32 mouse cellular contexts compared by ENCODE assay signal in genomic region chr8:10883418-10883817, GRCm38 (mm10).
A peak's percentile ranks its signal among the peaks of the same experiment; 100 is the strongest.
DNase-seq lines count a peak whose midpoint lies in the region; ATAC-seq and TF ChIP-seq lines count a peak whose summit lies in the region.
"Had no signal": no experiment of that assay in that cellular context is flagged by ENCODE, and none has a peak within 500 bp of the region (broad histone marks: within the 10 kb centered on the region; RNA-seq: fewer than 3 reads in every experiment).

No protein-coding gene starts in this region.

- no peak overlapping the region for H3K9ac ChIP-seq in heart, postnatal 0 days (replicated peaks; ENCODE audit: low read depth, low read length)
- H3K9ac ChIP-seq in kidney, embryonic 16.5 days (replicated peaks; ENCODE audit: low read length): no peak overlapping the region
- H3K9ac ChIP-seq in hindbrain, embryonic 12.5 days: no peak overlapping the region
- H3K9ac ChIP-seq: embryonic facial prominence, embryonic 15.5 days; forebrain, embryonic 12.5 days; heart, embryonic 13.5 days; hindbrain, embryonic 14.5 days; liver, embryonic 12.5 days; liver, postnatal 0 days; midbrain, embryonic 12.5 days had no signal

- no peak for TF ChIP-seq EP300 in heart, postnatal 0 days (IDR thresholded peaks at IDR 0.05; ENCODE audit: low read depth)

- peak; percentile 47; the same call in 1 of the 2 replicates for ATAC-seq in heart, postnatal 0 days (ENCODE audit: insufficient read depth, low read depth)
- ATAC-seq in kidney, embryonic 16.5 days (ENCODE audit: low FRiP score, low TSS enrichment): no peak
- ATAC-seq in hindbrain, embryonic 12.5 days (ENCODE audit: low FRiP score): no peak
- ATAC-seq: intestine, postnatal 0 days; liver, embryonic 12.5 days; liver, postnatal 0 days had no signal

- H3K4me2 ChIP-seq in heart, postnatal 0 days (ENCODE audit: low read depth, low read length): no peak overlapping the region
- no peak overlapping the region for H3K4me2 ChIP-seq in kidney, embryonic 16.5 days (replicated peaks; ENCODE audit: low read depth, low read length)
- no peak overlapping the region for H3K4me2 ChIP-seq in hindbrain, embryonic 12.5 days (replicated peaks)
- H3K4me2 ChIP-seq: embryonic facial prominence, embryonic 15.5 days; forebrain, embryonic 12.5 days; heart, embryonic 13.5 days; hindbrain, embryonic 14.5 days; liver, embryonic 12.5 days; midbrain, embryonic 12.5 days had no signal

- TF ChIP-seq CTCF in gastrocnemius, adult 2 months (IDR thresholded peaks at IDR 0.05): no peak
- no peak for TF ChIP-seq CTCF in heart, postnatal 0 days (IDR thresholded peaks at IDR 0.05; ENCODE audit: low read depth)

- H3K27ac ChIP-seq in gastrocnemius, adult 2 months: peak overlapping the region; percentile 64
- no peak overlapping the region for H3K27ac ChIP-seq in heart, postnatal 0 days (ENCODE audit: low read depth)
- H3K27ac ChIP-seq in kidney, embryonic 16.5 days (ENCODE audit: low read length): no peak overlapping the region
- H3K27ac ChIP-seq in hindbrain, embryonic 12.5 days: no peak overlapping the region
- H3K27ac ChIP-seq: embryonic facial prominence, embryonic 10.5 days; embryonic facial prominence, embryonic 15.5 days; forebrain, embryonic 12.5 days; heart, embryonic 13.5 days; hindbrain, embryonic 14.5 days; left cerebral cortex, adult 2 months; liver, embryonic 12.5 days; midbrain, embryonic 12.5 days had no signal

- intact Hi-C loops in gastrocnemius, adult 2 months (cut with DNase I): loop anchor here (5.0 kb wide), 1 partner anchor 124 kb away; the partner anchor contains the start of gene Irs2

- H3K4me3 ChIP-seq in gastrocnemius, adult 2 months: no peak overlapping the region
- no peak overlapping the region for H3K4me3 ChIP-seq in heart, postnatal 0 days (ENCODE audit: low read depth, low read length)
- no peak overlapping the region for H3K4me3 ChIP-seq in kidney, embryonic 16.5 days (ENCODE audit: low read length)
- no peak overlapping the region for H3K4me3 ChIP-seq in hindbrain, embryonic 12.5 days
- H3K4me3 ChIP-seq: embryonic facial prominence, embryonic 10.5 days; embryonic facial prominence, embryonic 15.5 days; forebrain, embryonic 12.5 days; heart, embryonic 13.5 days; left cerebral cortex, adult 2 months; liver, embryonic 12.5 days; megakaryocyte, embryonic 14.5 days; midbrain, embryonic 12.5 days had no signal

- DNase-seq in gastrocnemius, adult 2 months: peak; percentile 79
- DNase-seq in gastrocnemius, postnatal 4 days (ENCODE audit: low spot score in 2 of 2): no peak
- DNase-seq in testis, postnatal 14 days (ENCODE audit: low spot score): peak; percentile 18
- DNase-seq in testis, postnatal 10 days (ENCODE audit: low spot score): no peak
- no peak for DNase-seq in heart, postnatal 0 days (ENCODE audit: low spot score)
- peak; percentile 60 for DNase-seq in skeletal muscle tissue, adult 2 months (ENCODE audit: low read depth, low spot score)
- DNase-seq: adrenal gland, adult 8-10 months; cerebellum, adult 8-10 months; cerebellum, postnatal 25 days; kidney, adult 9 months; kidney, postnatal 25 days; left cerebral cortex, postnatal 4 days; liver, postnatal 0 days; lung, postnatal 4 days; retina, postnatal 1 day; right cerebral cortex, postnatal 25 days; spleen, adult 18-20 months; thymus, adult 2 months; thymus, postnatal 36 days had no signal

- H3K36me3 ChIP-seq in heart, postnatal 0 days (replicated peaks; ENCODE audit: control insufficient read depth, insufficient read depth, low read length): no peaks in the 10 kb centered on the region
- H3K36me3 ChIP-seq in kidney, embryonic 16.5 days (ENCODE audit: insufficient read depth, low read length): no peaks in the 10 kb centered on the region
- no peaks in the 10 kb centered on the region for H3K36me3 ChIP-seq in hindbrain, embryonic 12.5 days
- H3K36me3 ChIP-seq: embryonic facial prominence, embryonic 10.5 days; embryonic facial prominence, embryonic 15.5 days; forebrain, embryonic 12.5 days; G1E; heart, embryonic 13.5 days; liver, embryonic 12.5 days; midbrain, embryonic 12.5 days had no signal

- peaks cover 11% of the 10 kb centered on the region for H3K4me1 ChIP-seq in heart, postnatal 0 days (ENCODE audit: control insufficient read depth, insufficient read depth)
- no peaks in the 10 kb centered on the region for H3K4me1 ChIP-seq in kidney, embryonic 16.5 days (ENCODE audit: insufficient read depth, low read length)
- H3K4me1 ChIP-seq in hindbrain, embryonic 12.5 days: 0 out of 2 replicates have a peak, but pooled peaks cover 4% of the 10 kb centered on the region
- H3K4me1 ChIP-seq: embryonic facial prominence, embryonic 10.5 days; embryonic facial prominence, embryonic 15.5 days; liver, embryonic 12.5 days had no signal

- H3K27me3 ChIP-seq in heart, postnatal 0 days (ENCODE audit: control insufficient read depth, insufficient read depth, low read length): no peaks in the 10 kb centered on the region; the same call in 1 of the 2 replicates
- H3K27me3 ChIP-seq in kidney, embryonic 16.5 days (ENCODE audit: insufficient read depth, low read length): no peaks in the 10 kb centered on the region; the same call in 1 of the 2 replicates
- H3K27me3 ChIP-seq in hindbrain, embryonic 12.5 days: no peaks in the 10 kb centered on the region; the same call in 1 of the 2 replicates
- H3K27me3 ChIP-seq: embryonic facial prominence, embryonic 15.5 days; midbrain, embryonic 12.5 days had no signal

- no peaks in the 10 kb centered on the region for H3K9me3 ChIP-seq in heart, postnatal 0 days (replicated peaks; ENCODE audit: control insufficient read depth, low read length)
- no peaks in the 10 kb centered on the region for H3K9me3 ChIP-seq in kidney, embryonic 16.5 days (ENCODE audit: low read length)
- no peaks in the 10 kb centered on the region for H3K9me3 ChIP-seq in hindbrain, embryonic 12.5 days (replicated peaks)
- H3K9me3 ChIP-seq: embryonic facial prominence, embryonic 10.5 days; embryonic facial prominence, embryonic 15.5 days; forebrain, embryonic 12.5 days; G1E; liver, embryonic 12.5 days; midbrain, embryonic 12.5 days had no signal

- 30% methylated on average over 7 of the region's 7 CpGs for WGBS in heart, postnatal 0 days
- 72% methylated on average over 7 of the region's 7 CpGs for WGBS in kidney, embryonic 16.5 days
- WGBS in hindbrain, embryonic 12.5 days: 66% methylated on average over 7 of the region's 7 CpGs

Comparison
In these comparisons a context has a peak if more than half of its experiments do, and no peak if none do; other contexts are left out.
1. DNase-seq: peak in gastrocnemius, adult 2 months (single experiment), testis, postnatal 14 days (single experiment) and skeletal muscle tissue, adult 2 months (single experiment); none in gastrocnemius, postnatal 4 days (0 of 2), testis, postnatal 10 days (single experiment) and heart, postnatal 0 days (single experiment).